Mouse (Mus musculus) CH12.LX (cell line): ENCODE results near the gene Sh3bgrl2.

Experiments used
- CTCF ChIP-seq, 2 experiments: IDR thresholded peaks in 1 of 2; conservative IDR thresholded peaks in 1 of 2; 2 replicates each; pipeline ENCODE4 v1.5.1; 2011 to 2012; ENCODE audit warnings: low read depth in 2 of 2, low read length in 2 of 2, improper control_type of control experiment in 1 of 2, inconsistent platforms in 1 of 2, mild to moderate bottlenecking in 1 of 2, moderate library complexity in 1 of 2
- GABPA ChIP-seq: IDR thresholded peaks from 2 replicates; pipeline ENCODE4 v1.6.1; 2012; ENCODE audit warnings: low read depth, low read length, improper control_type of control experiment, inconsistent platforms; ENCODE audit not compliant: insufficient replicate concordance
- POLR2A ChIP-seq: IDR thresholded peaks from 2 replicates; pipeline ENCODE4 v1.6.1; 2011; ENCODE audit warnings: low read depth, mild to moderate bottlenecking, improper control_type of control experiment, low read length
- SIN3A ChIP-seq: IDR thresholded peaks from 2 replicates; pipeline ENCODE4 v1.6.1; 2012; ENCODE audit warnings: low read length, improper control_type of control experiment, inconsistent platforms

DNA sequence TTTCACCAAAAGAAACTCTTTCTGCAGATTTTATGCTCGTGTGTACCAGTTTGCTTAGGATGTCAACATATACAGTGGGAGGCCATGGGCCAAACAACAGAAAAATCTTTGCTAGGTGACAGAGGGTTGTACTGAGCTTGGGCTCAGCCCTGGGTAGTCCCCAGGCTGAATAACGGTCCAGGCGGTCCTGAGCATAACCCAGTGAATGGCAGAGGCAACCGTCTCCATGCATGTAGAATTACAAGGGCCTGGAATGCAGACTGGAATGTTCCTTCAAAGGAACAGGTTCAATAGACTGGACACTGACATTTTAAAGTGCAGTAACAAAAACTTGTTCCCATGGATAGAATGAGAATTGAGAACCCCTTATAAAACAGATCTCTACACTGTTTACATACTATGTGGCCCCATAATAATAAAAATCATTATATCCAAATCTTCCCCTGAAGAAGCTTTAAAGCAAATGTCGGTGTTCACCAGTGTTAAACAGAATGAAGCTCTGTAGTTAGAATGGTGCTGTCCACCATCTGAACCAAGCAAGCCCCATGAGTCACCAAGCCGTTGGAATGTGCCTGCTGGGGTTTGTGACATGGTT is 54.1 kb downstream of the Sh3bgrl2 start:
- TF ChIP-seq POLR2A (no peak), SIN3A (no peak), CTCF (conservative IDR thresholded peaks at IDR 0.05 in 1 of 2, IDR thresholded peaks at IDR 0.05 in 1 of 2; ENCODE audit: low read depth in 2 of 2, low read length in 2 of 2) (no peak), GABPA (no peak)
